Mouse (Mus musculus): ENCODE data around the gene Hyal2. TPM values are rescaled to one million over a fixed set of nuclear protein-coding genes. Genes with fewer than 3 reads are reported as not detected.

Hyal2 gene
- polyA plus RNA-seq, 1 experiment from 2014 or later: 135 TPM

GRCm38 (mm10) chr9:107618098-107618497, 50.4 kb downstream of the Hyal2 start:
- H3K36me3 ChIP-seq (ENCODE audit: control insufficient read depth, insufficient read depth, low read length): peaks cover 71% of the 10 kb centered on the region
- 86% methylated on average over 6 of the region's 6 CpGs for WGBS

GRCm38 (mm10) chr9:107618778-107619545, 51.2 kb downstream of the Hyal2 start:
- H3K9ac ChIP-seq (ENCODE audit: low read depth, low read length): no peak overlapping the region
- H3K27ac ChIP-seq (ENCODE audit: low read depth, low read length): peak overlapping the region; percentile 68; the same call in 1 of the 2 replicates
- 49% methylated on average over 13 of the region's 13 CpGs for WGBS
- no peak overlapping the region for H3K4me3 ChIP-seq (ENCODE audit: low read length)
- no peaks in the 10 kb centered on the region for H3K9me3 ChIP-seq (ENCODE audit: control insufficient read depth, low read length)
- peaks cover 73% of the 10 kb centered on the region for H3K36me3 ChIP-seq (ENCODE audit: control insufficient read depth, insufficient read depth, low read length)
- no peak overlapping the region for H3K4me2 ChIP-seq (replicated peaks; ENCODE audit: low read depth, low read length)
- H3K27me3 ChIP-seq (ENCODE audit: control insufficient read depth, insufficient read depth, low read length): no peaks in the 10 kb centered on the region
- ATAC-seq (ENCODE audit: low FRiP score, low TSS enrichment): peak; percentile 65
- H3K4me1 ChIP-seq (ENCODE audit: control insufficient read depth, insufficient read depth, low read length): peaks cover 6% of the 10 kb centered on the region

More at GRCm38 (mm10) chr9:107618098-107618497, 50.4 kb downstream of the Hyal2 start:
- no peak overlapping the region for H3K4me2 ChIP-seq (replicated peaks; ENCODE audit: low read depth, low read length)
- H3K4me3 ChIP-seq (ENCODE audit: low read length): no peak overlapping the region
- peaks cover 6% of the 10 kb centered on the region for H3K4me1 ChIP-seq (ENCODE audit: control insufficient read depth, insufficient read depth, low read length)
- no peaks in the 10 kb centered on the region for H3K27me3 ChIP-seq (ENCODE audit: control insufficient read depth, insufficient read depth, low read length)
- H3K9ac ChIP-seq (ENCODE audit: low read depth, low read length): no peak overlapping the region
- H3K9me3 ChIP-seq (ENCODE audit: control insufficient read depth, low read length): no peaks in the 10 kb centered on the region
- ATAC-seq (ENCODE audit: low FRiP score, low TSS enrichment): no peak
- peak overlapping the region; percentile 68; the same call in 1 of the 2 replicates for H3K27ac ChIP-seq (ENCODE audit: low read depth, low read length)

GRCm38 (mm10) chr9:107619546-107619879, 51.8 kb downstream of the Hyal2 start:
- H3K27ac ChIP-seq (ENCODE audit: low read depth, low read length): no peak overlapping the region; the same call in 1 of the 2 replicates

GRCm38 (mm10) chr9:107620954-107621353, 53.2 kb downstream of the Hyal2 start:
- H3K27me3 ChIP-seq (ENCODE audit: control insufficient read depth, insufficient read depth, low read length): no peaks in the 10 kb centered on the region
- H3K9ac ChIP-seq (ENCODE audit: low read depth, low read length): no peak overlapping the region
- H3K27ac ChIP-seq (ENCODE audit: low read depth, low read length): no peak overlapping the region
- no peak for ATAC-seq (ENCODE audit: low FRiP score, low TSS enrichment)
- H3K36me3 ChIP-seq (ENCODE audit: control insufficient read depth, insufficient read depth, low read length): peaks cover 71% of the 10 kb centered on the region
- H3K4me2 ChIP-seq (replicated peaks; ENCODE audit: low read depth, low read length): no peak overlapping the region
- no peak overlapping the region for H3K4me3 ChIP-seq (ENCODE audit: low read length)
- peaks cover 6% of the 10 kb centered on the region for H3K4me1 ChIP-seq (ENCODE audit: control insufficient read depth, insufficient read depth, low read length)
- no peaks in the 10 kb centered on the region for H3K9me3 ChIP-seq (ENCODE audit: control insufficient read depth, low read length)

More at GRCm38 (mm10) chr9:107619546-107619879, 51.8 kb downstream of the Hyal2 start:
- Histone ChIP-seq H3K4me3 (ENCODE audit: low read length) (no peak overlapping the region), H3K4me1 (ENCODE audit: control insufficient read depth, insufficient read depth, low read length) (peaks cover 6% of the 10 kb centered on the region), H3K27me3 (ENCODE audit: control insufficient read depth, insufficient read depth, low read length) (no peaks in the 10 kb centered on the region), H3K4me2 (replicated peaks; ENCODE audit: low read depth, low read length) (no peak overlapping the region), H3K36me3 (ENCODE audit: control insufficient read depth, insufficient read depth, low read length) (peaks cover 73% of the 10 kb centered on the region), H3K9me3 (ENCODE audit: control insufficient read depth, low read length) (no peaks in the 10 kb centered on the region), H3K9ac (ENCODE audit: low read depth, low read length) (no peak overlapping the region)
- WGBS: 77% methylated on average over 13 of the region's 13 CpGs
- ATAC-seq (ENCODE audit: low FRiP score, low TSS enrichment): no peak

Other genes starting within 250 kb of the Hyal2 start
- 9.7 and 11.3 TPM in 2 replicates for gene Hemk1, start 229.6 kb upstream of the Hyal2 start, polyA plus RNA-seq (2014; fragmentation: Nextera tagmentation; extraction: Ambion mirVana)
- gene 6430571L13Rik, start 227.3 kb upstream of the Hyal2 start, polyA plus RNA-seq (2014; fragmentation: Nextera tagmentation; extraction: Ambion mirVana): 0.31 and 0.43 TPM in 2 replicates
- gene Cacna2d2, start 168.3 kb upstream of the Hyal2 start, polyA plus RNA-seq (2014; fragmentation: Nextera tagmentation; extraction: Ambion mirVana): 0.77 and 0.87 TPM in 2 replicates
- 45.0 and 49.9 TPM in 2 replicates for gene Tmem115, start 34.0 kb upstream of the Hyal2 start, polyA plus RNA-seq (2014; fragmentation: Nextera tagmentation; extraction: Ambion mirVana)
- 28.7 and 32.3 TPM in 2 replicates for gene Cyb561d2, start 25.8 kb upstream of the Hyal2 start, polyA plus RNA-seq (2014; fragmentation: Nextera tagmentation; extraction: Ambion mirVana)
- gene Nprl2, start 25.7 kb upstream of the Hyal2 start, polyA plus RNA-seq (2014; fragmentation: Nextera tagmentation; extraction: Ambion mirVana): 41.0 and 48.6 TPM in 2 replicates
- gene Zmynd10, start 20.6 kb upstream of the Hyal2 start, polyA plus RNA-seq (2014; fragmentation: Nextera tagmentation; extraction: Ambion mirVana): 0.76 and 1.7 TPM in 2 replicates
- 53.2 and 60.1 TPM in 2 replicates for gene Rassf1, start 16.4 kb upstream of the Hyal2 start, polyA plus RNA-seq (2014; fragmentation: Nextera tagmentation; extraction: Ambion mirVana)
- 39.0 and 45.9 TPM in 2 replicates for gene Tusc2, start 4.7 kb upstream of the Hyal2 start, polyA plus RNA-seq (2014; fragmentation: Nextera tagmentation; extraction: Ambion mirVana)
- gene Hyal1, start 9.0 kb downstream of the Hyal2 start, polyA plus RNA-seq (2014; fragmentation: Nextera tagmentation; extraction: Ambion mirVana): 6.8 and 7.3 TPM in 2 replicates
- 16.0 and 18.4 TPM in 2 replicates for gene Naa80, start 10.9 kb downstream of the Hyal2 start, polyA plus RNA-seq (2014; fragmentation: Nextera tagmentation; extraction: Ambion mirVana)
- gene Hyal3, start 12.9 kb downstream of the Hyal2 start, polyA plus RNA-seq (2014; fragmentation: Nextera tagmentation; extraction: Ambion mirVana): 0.84 and 1.5 TPM in 2 replicates
- gene Ifrd2, start 19.7 kb downstream of the Hyal2 start, polyA plus RNA-seq (2014; fragmentation: Nextera tagmentation; extraction: Ambion mirVana): 59.1 and 61.4 TPM in 2 replicates
- 6.4 and 9.5 TPM in 2 replicates for gene Sema3b, start 41.3 kb downstream of the Hyal2 start, polyA plus RNA-seq (2014; fragmentation: Nextera tagmentation; extraction: Ambion mirVana)
- 386 and 445 TPM in 2 replicates for gene Gnai2, start 67.4 kb downstream of the Hyal2 start, polyA plus RNA-seq (2014; fragmentation: Nextera tagmentation; extraction: Ambion mirVana)
- gene Slc38a3, start 101.6 kb downstream of the Hyal2 start, polyA plus RNA-seq (2014; fragmentation: Nextera tagmentation; extraction: Ambion mirVana): 4.8 and 6.5 TPM in 2 replicates
- gene Gnat1, start 111.8 kb downstream of the Hyal2 start, polyA plus RNA-seq (2014; fragmentation: Nextera tagmentation; extraction: Ambion mirVana): 4.7 and 5.3 TPM in 2 replicates
- gene Sema3f, start 142.5 kb downstream of the Hyal2 start, polyA plus RNA-seq (2014; fragmentation: Nextera tagmentation; extraction: Ambion mirVana): 32.4 and 38.4 TPM in 2 replicates
- 128 and 193 TPM in 2 replicates for gene Rbm5, start 203.1 kb downstream of the Hyal2 start, polyA plus RNA-seq (2014; fragmentation: Nextera tagmentation; extraction: Ambion mirVana)